Mouse (Mus musculus): ENCODE results near the gene Tcn2.

- TF ChIP-seq CTCF (conservative IDR thresholded peaks at IDR 0.05 in 1 of 2, IDR thresholded peaks at IDR 0.05 in 1 of 2; ENCODE audit: low read depth in 2 of 2, low read length in 2 of 2) (peak; percentile 62 to 85), JUND (conservative IDR thresholded peaks at IDR 0.05; ENCODE audit: low read depth, low read length) (no peak), CHD2 (IDR thresholded peaks at IDR 0.05; ENCODE audit: low read length) (no peak), SIN3A (IDR thresholded peaks at IDR 0.05; ENCODE audit: low read length) (peak; percentile 79; the same call in 1 of the 2 replicates), MAFK (IDR thresholded peaks at IDR 0.05; ENCODE audit: insufficient replicate concordance, low read length) (no peak), MXI1 (IDR thresholded peaks at IDR 0.05; ENCODE audit: low read depth, low read length) (peak; percentile 52; the same call in 1 of the 2 replicates), ZNF384 (IDR thresholded peaks at IDR 0.05; ENCODE audit: low read depth, low read length) (no peak), POLR2A (IDR thresholded peaks at IDR 0.05; ENCODE audit: low read depth, low read length) (no peak), ZC3H11A (IDR thresholded peaks at IDR 0.05; ENCODE audit: low read depth, low read length) (no peak), MAZ (IDR thresholded peaks at IDR 0.05; ENCODE audit: low read depth, low read length) (no peak), ETS1 (conservative IDR thresholded peaks at IDR 0.05; ENCODE audit: low read depth, low read length) (no peak), BHLHE40 (IDR thresholded peaks at IDR 0.05; ENCODE audit: low read depth, low read length) (no peak), USF1 (IDR thresholded peaks at IDR 0.05; ENCODE audit: low read depth, low read length) (peak; percentile 37), POLR2AphosphoS2 (IDR thresholded peaks at IDR 0.05; ENCODE audit: low read depth, low read length) (no peak)
These were observed 17.7 kb downstream of the Tcn2 start, which contains the start of gene Slc35e4 for GRCm38 (mm10) chr11:3914109-3914840.

All from CH12.LX (cell line).